Mouse (Mus musculus) midbrain, embryonic 11.5 days (tissue): ENCODE results near the gene Colgalt1. TPM values are rescaled to one million over a fixed set of nuclear protein-coding genes. Genes with fewer than 3 reads are reported as not detected.

ENCODE experiments used
- ATAC-seq: fragments of 200-750 bp; cut with Nextera tagmentation; 2 replicates; pipeline ENCODE4 v1.8.0; 2017; ENCODE audit warnings: moderate TSS enrichment, moderate library complexity; ENCODE audit not compliant: low FRiP score
- DNase-seq: peaks from one replicate; pipeline ENCODE4 v3.0.0; 2015; ENCODE audit warnings: low spot score; ENCODE audit errors: missing footprints
- H3K27ac ChIP-seq: fragments of 300-500 bp; sonication (generic); 2 replicates; pipeline ENCODE4 v1.5.1; 2014; ENCODE audit warnings: low read depth, low read length
- H3K27me3 ChIP-seq: fragments of 300-500 bp; sonication (generic); 2 replicates; pipeline ENCODE4 v1.6.1; 2014; ENCODE audit warnings: mild to moderate bottlenecking, low read length, moderate library complexity, mixed read lengths; ENCODE audit not compliant: control insufficient read depth, insufficient read depth
- H3K36me3 ChIP-seq: fragments of 300-500 bp; sonication (generic); 2 replicates; pipeline ENCODE4 v1.6.1; 2014; ENCODE audit warnings: mild to moderate bottlenecking, low read length, moderate library complexity, mixed read lengths; ENCODE audit not compliant: control insufficient read depth, insufficient read depth
- H3K4me1 ChIP-seq: fragments of 300-500 bp; sonication (generic); 2 replicates; pipeline ENCODE4 v1.6.1; 2014; ENCODE audit warnings: low read length; ENCODE audit not compliant: control insufficient read depth, insufficient read depth
- H3K4me2 ChIP-seq: fragments of 300-500 bp; sonication (generic); 2 replicates; pipeline ENCODE4 v1.6.1; 2014; ENCODE audit warnings: mild to moderate bottlenecking, moderate library complexity
- H3K4me3 ChIP-seq: fragments of 300-500 bp; sonication (generic); 2 replicates; pipeline ENCODE4 v1.5.1; 2014; ENCODE audit warnings: low read depth, low read length
- H3K9ac ChIP-seq: fragments of 300-500 bp; sonication (generic); 2 replicates; pipeline ENCODE4 v1.6.1; 2014; ENCODE audit warnings: low read length
- H3K9me3 ChIP-seq: fragments of 300-500 bp; sonication (generic); 2 replicates; pipeline ENCODE4 v1.6.1; 2016; ENCODE audit warnings: low read length; ENCODE audit not compliant: control insufficient read depth
- WGBS: fragments of 180-500 bp; shearing (Covaris S2); extraction: QIAGEN DNeasy Blood & Tissue Kit; methylation state at CpG from one replicate; pipeline ENCODE4 v1.1.7; 2014; 5-methylcytosine and 5-hydroxymethylcytosine counted together
- polyA plus RNA-seq: library from polyadenylated mRNA; unstranded; fragments of >200 nt; fragmentation: Nextera tagmentation; extraction: Ambion mirVana; gene quantifications from 2 replicates; pipeline ENCODE4 v1.2.1, GENCODE M21; 2014

Gene Colgalt1
- 39.5 and 42.8 TPM in 2 replicates for polyA plus RNA-seq

GRCm38 (mm10) chr8:71610822-71611651 lies at the start of gene Colgalt1:
Gene Colgalt1 (plus strand): TSS chr8:71610998.
- Histone ChIP-seq H3K4me1 (peaks cover 8% of the 10 kb centered on the region), H3K9me3 (no peaks in the 10 kb centered on the region), H3K27ac (peak within 1 kb of the TSS; percentile 61; the same call in 1 of the 2 replicates), H3K4me3 (peak within 1 kb of the TSS; percentile 96), H3K27me3 (no peaks in the 10 kb centered on the region), H3K9ac (peak within 1 kb of the TSS; percentile 89), H3K36me3 (peaks cover 8% of the 10 kb centered on the region; the same call in 1 of the 2 replicates), H3K4me2 (peak within 1 kb of the TSS; percentile 85)
- DNase-seq (peak; percentile 99), ATAC-seq (peak; percentile 99)
- WGBS, result under 1% methylated on average over 82 of the region's 82 CpGs

GRCm38 (mm10) chr8:71561401-71561800 lies 49.4 kb upstream of the Colgalt1 start:
- Histone ChIP-seq H3K27ac (no peak overlapping the region), H3K9me3 (peaks cover 5% of the 10 kb centered on the region), H3K27me3 (peaks cover 65% of the 10 kb centered on the region), H3K4me3 (no peak overlapping the region), H3K4me2 (no peak overlapping the region), H3K36me3 (no peaks in the 10 kb centered on the region), H3K9ac (no peak overlapping the region), H3K4me1 (no peaks in the 10 kb centered on the region)
- peak; percentile 97 for DNase-seq
- ATAC-seq, result 0 out of 2 replicates have a peak, but pooled peaks have one; percentile 20
- WGBS, result 4% methylated on average over 15 of the region's 15 CpGs

GRCm38 (mm10) chr8:71562751-71563150 lies 48.0 kb upstream of the Colgalt1 start:
- ATAC-seq (peak; percentile 59), DNase-seq (peak; percentile 95)
- no peak overlapping the region for H3K27ac ChIP-seq
- under 1% methylated on average over 33 of the region's 33 CpGs for WGBS
- peaks cover 53% of the 10 kb centered on the region for H3K27me3 ChIP-seq
- no peak overlapping the region for H3K9ac ChIP-seq
- no peak overlapping the region for H3K4me3 ChIP-seq
- peaks cover 5% of the 10 kb centered on the region for H3K9me3 ChIP-seq
- peak overlapping the region; percentile 34 for H3K4me2 ChIP-seq
- no peaks in the 10 kb centered on the region for H3K4me1 ChIP-seq
- H3K36me3 ChIP-seq, result no peaks in the 10 kb centered on the region

- Histone ChIP-seq H3K27ac (no peak overlapping the region), H3K36me3 (no peaks in the 10 kb centered on the region), H3K9ac (no peak overlapping the region), H3K4me2 (no peak overlapping the region), H3K4me1 (no peaks in the 10 kb centered on the region), H3K27me3 (peaks cover 43% of the 10 kb centered on the region), H3K4me3 (no peak overlapping the region), H3K9me3 (peaks cover 5% of the 10 kb centered on the region)
- DNase-seq, result peak; percentile 84
- no peak for ATAC-seq
- 90% methylated on average over 4 of the region's 4 CpGs for WGBS
These were observed 46.8 kb upstream of the Colgalt1 start for GRCm38 (mm10) chr8:71563992-71564391.

- Histone ChIP-seq H3K4me3 (no peak within 1 kb of the TSS), H3K9me3 (peaks cover 5% of the 10 kb centered on the region), H3K4me2 (no peak within 1 kb of the TSS), H3K27me3 (peaks cover 21% of the 10 kb centered on the region), H3K27ac (no peak within 1 kb of the TSS), H3K4me1 (peaks cover 6% of the 10 kb centered on the region), H3K36me3 (no peaks in the 10 kb centered on the region), H3K9ac (no peak within 1 kb of the TSS)
- ATAC-seq (no peak), DNase-seq (no peak)
- WGBS, result 45% methylated on average over 3 of the region's 3 CpGs
These were observed 44.3 kb upstream of the Colgalt1 start, which contains the start of gene Nxnl1 for GRCm38 (mm10) chr8:71566501-71566900. Gene Nxnl1 (minus strand): TSS chr8:71566601.

- Histone ChIP-seq H3K9ac (no peak overlapping the region), H3K27ac (no peak overlapping the region), H3K9me3 (peaks cover 5% of the 10 kb centered on the region), H3K4me1 (peaks cover 6% of the 10 kb centered on the region), H3K27me3 (peaks cover 10% of the 10 kb centered on the region), H3K4me2 (no peak overlapping the region), H3K36me3 (no peaks in the 10 kb centered on the region), H3K4me3 (no peak overlapping the region)
- DNase-seq (no peak), ATAC-seq (no peak)
- 74% methylated on average over 7 of the region's 7 CpGs for WGBS
These were observed 43.2 kb upstream of the Colgalt1 start for GRCm38 (mm10) chr8:71567587-71567986.

- peaks cover 5% of the 10 kb centered on the region for H3K9me3 ChIP-seq
- H3K36me3 ChIP-seq, result no peaks in the 10 kb centered on the region
- H3K27ac ChIP-seq, result no peak within 1 kb of the TSS
- ATAC-seq, result no peak
- 12% methylated on average over 13 of the region's 13 CpGs for WGBS
- peak within 1 kb of the TSS; percentile 45 for H3K4me3 ChIP-seq
- H3K4me1 ChIP-seq, result peaks cover 6% of the 10 kb centered on the region
- peak; percentile 86 for DNase-seq
- peak within 1 kb of the TSS; percentile 90 for H3K4me2 ChIP-seq
- H3K9ac ChIP-seq, result peak within 1 kb of the TSS; percentile 29
- H3K27me3 ChIP-seq, result 0 out of 2 replicates have a peak, but pooled peaks cover 3% of the 10 kb centered on the region
These were observed 42.3 kb upstream of the Colgalt1 start, which contains the start of gene Slc27a1 for GRCm38 (mm10) chr8:71568387-71568937. Gene Slc27a1 (plus strand): TSS chr8:71568882.

- H3K27ac ChIP-seq, result no peak overlapping the region
- H3K4me3 ChIP-seq, result peak overlapping the region; percentile 45
- 10% methylated on average over 6 of the region's 6 CpGs for WGBS
- ATAC-seq, result no peak
- no peak for DNase-seq
- peaks cover 5% of the 10 kb centered on the region for H3K9me3 ChIP-seq
- H3K4me2 ChIP-seq, result peak overlapping the region; percentile 90
- no peaks in the 10 kb centered on the region for H3K36me3 ChIP-seq
- peaks cover 6% of the 10 kb centered on the region for H3K4me1 ChIP-seq
- H3K27me3 ChIP-seq, result 0 out of 2 replicates have a peak, but pooled peaks cover 3% of the 10 kb centered on the region
- no peak overlapping the region for H3K9ac ChIP-seq
These were observed 41.9 kb upstream of the Colgalt1 start for GRCm38 (mm10) chr8:71568941-71569340.
